Mouse (Mus musculus) heart, adult 2 months (tissue): ENCODE data around the gene Vmn1r19.

Source experiments
- CTCF ChIP-seq: fragments of 200-600 bp; IDR thresholded peaks from 2 replicates; pipeline ENCODE4 v1.8.1; 2022; ENCODE audit warnings: antibody characterized with exemption, mild to moderate bottlenecking, moderate library complexity
- POLR2A ChIP-seq: fragments of 200-500 bp; IDR thresholded peaks from 2 replicates; pipeline ENCODE4 v1.6.1; 2011; ENCODE audit warnings: mild to moderate bottlenecking, low read depth, low read length, control low read depth; ENCODE audit not compliant: insufficient read depth

- no peak for TF ChIP-seq CTCF
- no peak for TF ChIP-seq POLR2A
Measured at GRCm38 (mm10) chr6:57356864-57357263, 46.7 kb upstream of the Vmn1r19 start.
